21 mouse cellular contexts compared by ENCODE assay signal in the genomic region with DNA sequence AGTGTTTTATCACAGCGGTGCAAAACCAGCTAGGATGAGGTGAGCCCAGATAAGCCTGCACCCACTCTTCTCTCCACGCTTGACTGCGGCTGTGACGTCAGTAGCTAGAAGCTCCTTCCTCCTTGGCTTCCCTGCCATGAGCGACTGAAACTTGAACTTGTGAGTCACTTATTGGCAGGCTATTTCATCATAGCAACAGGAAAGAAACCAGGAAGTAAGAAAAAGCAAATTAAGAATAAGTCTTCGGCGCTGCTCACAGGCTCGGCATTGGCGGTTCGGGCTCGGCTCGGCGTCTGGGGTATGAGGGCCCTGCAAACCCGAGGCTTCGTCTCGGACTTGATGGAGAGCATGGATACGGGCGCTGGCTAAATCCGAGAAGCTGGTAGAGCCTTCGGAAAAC.
DNase-seq lines count a peak whose midpoint lies in the region; TF ChIP-seq lines count a peak whose summit lies in the region.
"Had no signal": no experiment of that assay in that cellular context is flagged by ENCODE, and none has a peak within 500 bp of the region (broad histone marks: within the 10 kb centered on the region; RNA-seq: fewer than 3 reads in every experiment).

No protein-coding gene starts in this region.

- no peak for TF ChIP-seq POLR2A in bone marrow macrophage, adult 2 months (IDR thresholded peaks at IDR 0.05; ENCODE audit: borderline replicate concordance, low read depth, low read length)

- H3K27me3 ChIP-seq in embryonic facial prominence, embryonic 10.5 days (replicated peaks; ENCODE audit: low read depth, poor library complexity, severe bottlenecking), result no peaks in the 10 kb centered on the region
- H3K27me3 ChIP-seq: embryonic facial prominence, embryonic 12.5 days; heart, embryonic 15.5 days; limb, embryonic 12.5 days; lung, embryonic 15.5 days; midbrain, embryonic 13.5 days; Patski had no signal

- intact Hi-C loops in heart, postnatal 14 days (cut with DNase I), result no loop called here
- intact Hi-C loops in left cerebral cortex, postnatal 14 days (cut with DNase I), result no loop called here

- 0 out of 2 replicates have a peak overlapping the region, but pooled peaks have one; percentile 8 for H3K27ac ChIP-seq in bone marrow macrophage, adult 2 months (ENCODE audit: insufficient read depth, low read depth, low read length)
- H3K27ac ChIP-seq in embryonic facial prominence, embryonic 10.5 days (replicated peaks), result no peak overlapping the region
- H3K27ac ChIP-seq: embryonic facial prominence, embryonic 12.5 days; heart, embryonic 15.5 days; limb, embryonic 12.5 days; liver, embryonic 14.5 days; lung, embryonic 15.5 days; midbrain, embryonic 13.5 days had no signal

- WGBS in embryonic facial prominence, embryonic 10.5 days, result 93% methylated on average over 20 of the region's 20 CpGs

- no peak overlapping the region for H3K4me3 ChIP-seq in bone marrow macrophage, adult 2 months (ENCODE audit: insufficient read depth, low read length)
- no peak overlapping the region for H3K4me3 ChIP-seq in embryonic facial prominence, embryonic 10.5 days
- H3K4me3 ChIP-seq: embryonic facial prominence, embryonic 12.5 days; erythroblast, embryonic 14.5 days; heart, embryonic 15.5 days; limb, embryonic 12.5 days; lung, embryonic 15.5 days; midbrain, embryonic 13.5 days had no signal

- H3K36me3 ChIP-seq in embryonic facial prominence, embryonic 10.5 days (replicated peaks), result no peaks in the 10 kb centered on the region
- H3K36me3 ChIP-seq: embryonic facial prominence, embryonic 12.5 days; heart, embryonic 15.5 days; limb, embryonic 12.5 days; lung, embryonic 15.5 days; midbrain, embryonic 13.5 days had no signal

- no peak for TF ChIP-seq CTCF in bone marrow macrophage, adult 2 months (IDR thresholded peaks at IDR 0.05; ENCODE audit: low read depth, low read length)

- peak; percentile 75 for DNase-seq in heart, adult 11 months
- DNase-seq in heart, postnatal 14 days, result no peak
- DNase-seq in 416B (ENCODE audit: low read depth), result peak; percentile 15
- DNase-seq in monocyte, adult 2 months (ENCODE audit: low read depth in 1 of 2, low spot score in 2 of 2), result peak; percentile 9 to 13
- no peak for DNase-seq in embryonic facial prominence, embryonic 10.5 days (ENCODE audit: low spot score)
- no peak for DNase-seq in left cerebral cortex, postnatal 14 days (ENCODE audit: low spot score in 2 of 2)
- no peak for DNase-seq in cerebellum, postnatal 25 days
- DNase-seq: adrenal gland, postnatal 10 days; cerebellum, adult 2 months; gastrocnemius, postnatal 14 days; thymus, adult 18-20 months; thymus, postnatal 4 days had no signal

- H3K4me1 ChIP-seq in bone marrow macrophage, adult 2 months (ENCODE audit: control insufficient read depth, insufficient read depth, low read length), result peaks cover 22% of the 10 kb centered on the region
- H3K4me1 ChIP-seq in embryonic facial prominence, embryonic 10.5 days, result peaks cover 4% of the 10 kb centered on the region; the same call in 1 of the 2 replicates
- H3K4me1 ChIP-seq: embryonic facial prominence, embryonic 12.5 days; heart, embryonic 15.5 days; lung, embryonic 15.5 days had no signal

- H3K9me3 ChIP-seq in embryonic facial prominence, embryonic 10.5 days, result no peaks in the 10 kb centered on the region
- H3K9me3 ChIP-seq: embryonic facial prominence, embryonic 12.5 days; heart, embryonic 15.5 days; limb, embryonic 12.5 days; lung, embryonic 15.5 days; midbrain, embryonic 13.5 days had no signal

Comparison
In these comparisons a context has a peak if more than half of its experiments do, and no peak if none do; other contexts are left out.
1. DNase-seq: peak in heart, adult 11 months (single experiment), 416B (single experiment) and monocyte, adult 2 months (2 of 2); none in heart, postnatal 14 days (0 of 2), embryonic facial prominence, embryonic 10.5 days (single experiment), left cerebral cortex, postnatal 14 days (0 of 2) and cerebellum, postnatal 25 days (0 of 2).